Comparison of ENCODE assay signal across 8 mouse cellular contexts in genomic region chr11:95121161-95122099, GRCm38 (mm10). TPM values are rescaled to one million over a fixed set of nuclear protein-coding genes. Genes with fewer than 3 reads are reported as not detected.
DNase-seq lines count a peak whose midpoint lies in the region; ATAC-seq and TF ChIP-seq lines count a peak whose summit lies in the region.

No protein-coding gene starts in this region.

- no peak overlapping the region for H3K27ac ChIP-seq in cerebellum, adult 2 months (ENCODE audit: insufficient read depth, low read length)
- no peak overlapping the region for H3K27ac ChIP-seq in heart, embryonic 15.5 days
- no peak overlapping the region for H3K27ac ChIP-seq in liver, embryonic 13.5 days

- peak overlapping the region; percentile 23 for H3K4me3 ChIP-seq in cerebellum, adult 2 months (replicated peaks; ENCODE audit: insufficient read depth, low read depth, low read length)
- H3K4me3 ChIP-seq in C2C12 (ENCODE audit: insufficient read depth, poor library complexity, severe bottlenecking): peak overlapping the region; percentile 88
- H3K4me3 ChIP-seq in heart, embryonic 15.5 days: peak overlapping the region; percentile 50
- 0 out of 2 replicates have a peak overlapping the region, but pooled peaks have one; percentile 10 for H3K4me3 ChIP-seq in liver, embryonic 13.5 days (replicated peaks)

- 6% methylated on average over 63 of the region's 63 CpGs for WGBS in cerebellum, adult 2 months
- WGBS in heart, embryonic 15.5 days: 2% methylated on average over 62 of the region's 63 CpGs
- 2% methylated on average over 63 of the region's 63 CpGs for WGBS in liver, embryonic 13.5 days (ENCODE audit: insufficient replicate concordance)

- peaks cover 36% of the 10 kb centered on the region for H3K36me3 ChIP-seq in C2C12 (ENCODE audit: control insufficient read depth, insufficient read depth)
- no peaks in the 10 kb centered on the region for H3K36me3 ChIP-seq in heart, embryonic 15.5 days
- no peaks in the 10 kb centered on the region for H3K36me3 ChIP-seq in liver, embryonic 13.5 days

- ATAC-seq in heart, embryonic 15.5 days (replicated peaks; ENCODE audit: insufficient number of reproducible peaks, insufficient read depth, low FRiP score, low read depth): no peak
- no peak for ATAC-seq in liver, embryonic 13.5 days (ENCODE audit: low read depth)

- peak overlapping the region; percentile 81 for H3K4me2 ChIP-seq in heart, embryonic 15.5 days
- peak overlapping the region; percentile 32; the same call in 1 of the 2 replicates for H3K4me2 ChIP-seq in liver, embryonic 13.5 days

- H3K79me2 ChIP-seq in C2C12 (ENCODE audit: control insufficient read depth, insufficient read depth): peaks cover 53% of the 10 kb centered on the region

- H3ac ChIP-seq in C2C12 (ENCODE audit: control insufficient read depth, insufficient read length, low read depth): peak overlapping the region; percentile 93

- 0 out of 2 replicates have a peak overlapping the region, but pooled peaks have one; percentile 40 for H3K9ac ChIP-seq in heart, embryonic 15.5 days
- no peak overlapping the region for H3K9ac ChIP-seq in liver, embryonic 13.5 days

- no peak for DNase-seq in cerebellum, adult 2 months
- DNase-seq in cerebellum, postnatal 4 days (ENCODE audit: low spot score in 2 of 2): no peak
- DNase-seq in liver, embryonic 13.5 days: no peak
- DNase-seq in layer of hippocampus, postnatal 10 days (ENCODE audit: low spot score in 2 of 2): no peak
- DNase-seq in right cerebral cortex, postnatal 14 days: no peak
- no peak for DNase-seq in layer of hippocampus, postnatal 36 days

- H3K9me3 ChIP-seq in heart, embryonic 15.5 days (replicated peaks): no peaks in the 10 kb centered on the region
- no peaks in the 10 kb centered on the region for H3K9me3 ChIP-seq in liver, embryonic 13.5 days (replicated peaks)

- H3K4me1 ChIP-seq in cerebellum, adult 2 months (ENCODE audit: control insufficient read depth, insufficient read depth, low read length): 0 out of 2 replicates have a peak, but pooled peaks cover 3% of the 10 kb centered on the region
- peaks cover 24% of the 10 kb centered on the region for H3K4me1 ChIP-seq in heart, embryonic 15.5 days (replicated peaks)
- H3K4me1 ChIP-seq in liver, embryonic 13.5 days (replicated peaks): peaks cover 2% of the 10 kb centered on the region; the same call in 1 of the 2 replicates

- TF ChIP-seq POLR2A in cerebellum, adult 2 months (IDR thresholded peaks at IDR 0.05; ENCODE audit: borderline replicate concordance, insufficient read depth, low read length): no peak

- H3K79me3 ChIP-seq in C2C12 (ENCODE audit: low read depth): peaks cover 30% of the 10 kb centered on the region

- no peak for TF ChIP-seq CTCF in cerebellum, adult 2 months (IDR thresholded peaks at IDR 0.05; ENCODE audit: borderline replicate concordance, insufficient read depth, low read depth, low read length)
- no peak for TF ChIP-seq CTCF in C2C12 (IDR thresholded peaks at IDR 0.05; ENCODE audit: control insufficient read depth, insufficient read depth, insufficient read length)

- H3K27me3 ChIP-seq in cerebellum, adult 2 months (ENCODE audit: control insufficient read depth, insufficient read depth, low read length): peaks cover 2% of the 10 kb centered on the region; the same call in 1 of the 2 replicates
- no peaks in the 10 kb centered on the region for H3K27me3 ChIP-seq in C2C12 (ENCODE audit: control insufficient read depth, insufficient read depth, insufficient read length)
- peaks cover 90% of the 10 kb centered on the region for H3K27me3 ChIP-seq in heart, embryonic 15.5 days
- H3K27me3 ChIP-seq in liver, embryonic 13.5 days: peaks cover 93% of the 10 kb centered on the region

TF ChIP-seq in C2C12, 6 proteins besides CTCF, POLR2A, EP300 and RAD21:
- TF ChIP-seq MYOG (IDR thresholded peaks at IDR 0.05; ENCODE audit: control insufficient read depth, extremely low read depth, insufficient read length) (no peak), USF1 (IDR thresholded peaks at IDR 0.05; ENCODE audit: low read depth) (no peak), CEBPB (IDR thresholded peaks at IDR 0.05; ENCODE audit: low read depth) (no peak), FOSL1 (IDR thresholded peaks at IDR 0.05; ENCODE audit: insufficient read depth, low read length, poor library complexity, severe bottlenecking) (no peak), MYOD1 (IDR thresholded peaks at IDR 0.05; ENCODE audit: control insufficient read depth, insufficient read length, low read depth) (no peak), MAX (IDR thresholded peaks at IDR 0.05) (no peak)
TF ChIP-seq in C2C12: peak in this region for 0.

RNA-seq across cellular contexts. Expression of gene Dlx3, which starts 1.5 kb away (rescaled TPM):
- polyA plus RNA-seq in cerebellum, adult 2 months (2012; rRNA removed): 0.38 TPM in 2 replicates
- 31.8 TPM for polyA plus RNA-seq in C2C12 (2012; fragmentation: generic; extraction: Trizol)
- polyA plus RNA-seq in heart, embryonic 15.5 days (2015; fragmentation: Nextera tagmentation; extraction: Ambion mirVana): 0.08 and 0.10 TPM in 2 replicates
- 0.03 TPM in 2 replicates for polyA plus RNA-seq in liver, embryonic 13.5 days (2015; fragmentation: Nextera tagmentation; extraction: Ambion mirVana)
- total RNA-seq in layer of hippocampus, postnatal 10 days (2021): not detected
- not detected for total RNA-seq in layer of hippocampus, postnatal 36 days (2021)

RNA-seq across cellular contexts. Expression of gene Dlx4, which starts 24.6 kb away (rescaled TPM):
- polyA plus RNA-seq in cerebellum, adult 2 months (2012; rRNA removed): 0.70 and 1.4 TPM in 2 replicates
- 0.37 TPM for polyA plus RNA-seq in C2C12 (2012; fragmentation: generic; extraction: Trizol)
- 0.08 and 0.10 TPM in 2 replicates for polyA plus RNA-seq in heart, embryonic 15.5 days (2015; fragmentation: Nextera tagmentation; extraction: Ambion mirVana)
- 0.09 TPM in 1 of 2 replicates, not detected in the other for polyA plus RNA-seq in liver, embryonic 13.5 days (2015; fragmentation: Nextera tagmentation; extraction: Ambion mirVana)
- total RNA-seq in layer of hippocampus, postnatal 10 days (2021): under 1 TPM in 1 of 2 experiments, not detected in 1; 0.23 TPM
- total RNA-seq in layer of hippocampus, postnatal 36 days (2021): not detected

RNA-seq across cellular contexts. Expression of gene Itga3, which starts 44.8 kb away (rescaled TPM):
- 49.4 and 55.5 TPM in 2 replicates for polyA plus RNA-seq in cerebellum, adult 2 months (2012; rRNA removed)
- polyA plus RNA-seq in C2C12 (2012; fragmentation: generic; extraction: Trizol): 51.1 TPM
- polyA plus RNA-seq in heart, embryonic 15.5 days (2015; fragmentation: Nextera tagmentation; extraction: Ambion mirVana): 9.7 and 12.9 TPM in 2 replicates
- 1.8 and 1.9 TPM in 2 replicates for polyA plus RNA-seq in liver, embryonic 13.5 days (2015; fragmentation: Nextera tagmentation; extraction: Ambion mirVana)
- total RNA-seq in layer of hippocampus, postnatal 10 days (2021): 10 to 100 TPM; 16.4 to 18.9 TPM
- 10 to 100 TPM; 12.1 to 14.0 TPM for total RNA-seq in layer of hippocampus, postnatal 36 days (2021)

Comparison
In these comparisons a context has a peak if more than half of its experiments do, and no peak if none do; other contexts are left out.
1. H3K4me3 ChIP-seq: peak in every context shown above with its lines; median percentile 88 in C2C12; 50 in heart, embryonic 15.5 days; 23 in cerebellum, adult 2 months; 10 in liver, embryonic 13.5 days.
2. RNA of gene Dlx3, which starts 1.5 kb away (polyA plus RNA-seq): 31.8 TPM in C2C12 (single experiment); 0.38 TPM in cerebellum, adult 2 months, 0.08 to 0.10 TPM in heart, embryonic 15.5 days and 0.03 TPM in liver, embryonic 13.5 days; every median in the first group is over 10 times any median in the second.